18 mouse cellular contexts compared by ENCODE assay signal in the genomic region with DNA sequence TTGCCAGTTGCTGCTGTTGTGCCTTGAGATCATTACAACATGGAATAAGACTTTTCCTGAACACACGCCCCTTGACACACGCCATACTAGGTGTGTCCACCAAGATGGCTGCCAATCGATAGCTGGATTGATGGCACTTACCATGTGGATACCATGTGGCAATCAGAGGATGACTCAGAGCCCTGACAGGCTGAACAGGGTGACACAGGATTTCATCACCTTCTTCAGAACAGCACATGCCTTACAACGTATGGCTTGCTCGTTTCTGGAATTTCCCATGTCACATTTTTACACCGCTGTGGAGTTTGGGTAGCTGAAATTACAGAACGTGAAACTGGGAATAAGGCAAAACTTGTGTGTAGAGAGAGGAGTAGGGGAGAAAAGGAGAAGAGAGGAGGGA.
DNase-seq lines count a peak whose midpoint lies in the region; ATAC-seq lines count a peak whose summit lies in the region.
"Had no signal": no experiment of that assay in that cellular context is flagged by ENCODE, and none has a peak within 500 bp of the region (broad histone marks: within the 10 kb centered on the region; RNA-seq: fewer than 3 reads in every experiment).

No protein-coding gene starts in this region.

- no peaks in the 10 kb centered on the region for H3K4me1 ChIP-seq in forebrain, embryonic 11.5 days (replicated peaks; ENCODE audit: control insufficient read depth, insufficient read depth, low read length)
- H3K4me1 ChIP-seq: forebrain, embryonic 15.5 days; hindbrain, embryonic 10.5 days; neural tube, embryonic 13.5 days had no signal

- no peak overlapping the region for H3K4me2 ChIP-seq in forebrain, embryonic 11.5 days (ENCODE audit: low read depth, low read length, severe bottlenecking)
- H3K4me2 ChIP-seq: embryonic facial prominence, embryonic 15.5 days; forebrain, embryonic 15.5 days; heart, embryonic 13.5 days; neural tube, embryonic 13.5 days had no signal

- H3K27ac ChIP-seq in forebrain, embryonic 11.5 days (ENCODE audit: low read depth, low read length) = no peak overlapping the region
- H3K27ac ChIP-seq: forebrain, embryonic 15.5 days; heart, embryonic 13.5 days; hindbrain, embryonic 10.5 days; neural tube, embryonic 13.5 days had no signal

- H3K27me3 ChIP-seq in forebrain, embryonic 11.5 days (ENCODE audit: control insufficient read depth, insufficient read depth, low read length) = no peaks in the 10 kb centered on the region
- H3K27me3 ChIP-seq: embryonic facial prominence, embryonic 15.5 days; forebrain, embryonic 15.5 days; heart, embryonic 13.5 days; neural tube, embryonic 13.5 days had no signal

- ATAC-seq in forebrain, embryonic 11.5 days (replicated peaks; ENCODE audit: low FRiP score) = no peak
- ATAC-seq: forebrain, embryonic 15.5 days had no signal

- H3K9me3 ChIP-seq in forebrain, embryonic 11.5 days (ENCODE audit: control insufficient read depth, low read length) = no peaks in the 10 kb centered on the region
- H3K9me3 ChIP-seq: embryonic facial prominence, embryonic 15.5 days; forebrain, embryonic 15.5 days; heart, embryonic 13.5 days; hindbrain, embryonic 10.5 days; neural tube, embryonic 13.5 days had no signal

- WGBS in forebrain, embryonic 11.5 days = 90% methylated on average over 7 of the region's 7 CpGs

- DNase-seq in spleen, postnatal 4 days (ENCODE audit: low spot score in 2 of 2) = peak; percentile 6 to 28
- no peak for DNase-seq in spleen, postnatal 36 days (ENCODE audit: low spot score in 2 of 2)
- peak; percentile 76 for DNase-seq in MN1 (ENCODE audit: low spot score)
- DNase-seq in induced T-regulatory cell, adult 2 months (ENCODE audit: low read depth) = peak; percentile 32
- peak; percentile 17 for DNase-seq in thymus, postnatal 25 days
- DNase-seq in forebrain, embryonic 11.5 days (ENCODE audit: low spot score) = no peak
- no peak for DNase-seq in ovary, adult 18-20 months (ENCODE audit: low spot score)
- no peak for DNase-seq in Muller cell, postnatal 12 days (ENCODE audit: inconsistent ontology term)
- DNase-seq: adrenal gland, postnatal 10 days; cerebellum, adult 2 months; kidney, postnatal 10 days; lung, adult 2 months; right cerebral cortex, adult 18-20 months had no signal

- no peak overlapping the region for H3K4me3 ChIP-seq in forebrain, embryonic 11.5 days (ENCODE audit: low read depth, low read length)
- H3K4me3 ChIP-seq: embryonic facial prominence, embryonic 15.5 days; forebrain, embryonic 15.5 days; heart, embryonic 13.5 days; hindbrain, embryonic 10.5 days; neural tube, embryonic 13.5 days had no signal

- H3K9ac ChIP-seq in forebrain, embryonic 11.5 days (ENCODE audit: low read length) = no peak overlapping the region
- H3K9ac ChIP-seq: embryonic facial prominence, embryonic 15.5 days; forebrain, embryonic 15.5 days; heart, embryonic 13.5 days; neural tube, embryonic 13.5 days had no signal

- no peaks in the 10 kb centered on the region for H3K36me3 ChIP-seq in forebrain, embryonic 11.5 days (ENCODE audit: control insufficient read depth, insufficient read depth, low read length)
- H3K36me3 ChIP-seq: embryonic facial prominence, embryonic 15.5 days; forebrain, embryonic 15.5 days; heart, embryonic 13.5 days; hindbrain, embryonic 10.5 days; neural tube, embryonic 13.5 days had no signal

Comparison
In these comparisons a context has a peak if more than half of its experiments do, and no peak if none do; other contexts are left out.
1. DNase-seq: peak in spleen, postnatal 4 days (2 of 2), MN1 (single experiment), induced T-regulatory cell, adult 2 months (single experiment) and thymus, postnatal 25 days (single experiment); none in spleen, postnatal 36 days (0 of 2), forebrain, embryonic 11.5 days (single experiment), ovary, adult 18-20 months (single experiment) and Muller cell, postnatal 12 days (single experiment).